Mouse (Mus musculus): ENCODE data around the gene Lrtm1.

- TF ChIP-seq POLR2A (IDR thresholded peaks at IDR 0.05; ENCODE audit: control insufficient read depth, low read depth, low read length), result no peak
- TF ChIP-seq CTCF (IDR thresholded peaks at IDR 0.05; ENCODE audit: control insufficient read depth, insufficient read depth, insufficient replicate concordance, low read depth, low read length), result no peak
Observed at GRCm38 (mm10) chr14:29080630-29081029, 62.6 kb downstream of the Lrtm1 start.
